Mouse (Mus musculus): Measurements from ENCODE around the gene Rnf138rt1.

GRCm38 (mm10) chrX:163738904-163739303, 22.2 kb downstream of the Rnf138rt1 start:
- TF ChIP-seq EP300 (IDR thresholded peaks at IDR 0.05; ENCODE audit: low read depth) (no peak), CTCF (IDR thresholded peaks at IDR 0.05; ENCODE audit: low read depth) (no peak)
